Mouse (Mus musculus): ENCODE measurements around the gene Txn2. TPM values are rescaled to one million over a fixed set of nuclear protein-coding genes. Genes with fewer than 3 reads are reported as not detected.

Gene Txn2
- polyA plus RNA-seq, 1 experiment from 2014 or later = 234 TPM

- Histone ChIP-seq H3K4me1 (replicated peaks) (no peaks in the 10 kb centered on the region), H3K4me3 (replicated peaks) (no peak overlapping the region), H3K9me3 (no peaks in the 10 kb centered on the region), H3K9ac (replicated peaks) (no peak overlapping the region), H3K36me3 (no peaks in the 10 kb centered on the region), H3K4me2 (replicated peaks) (no peak overlapping the region), H3K27me3 (no peaks in the 10 kb centered on the region), H3K27ac (no peak overlapping the region; the same call in 1 of the 2 replicates)
- no peak for ATAC-seq
- WGBS = 18% methylated on average over 17 of the region's 17 CpGs
Observed at GRCm38 (mm10) chr15:77882797-77883696, 45.8 kb downstream of the Txn2 start.

DNA sequence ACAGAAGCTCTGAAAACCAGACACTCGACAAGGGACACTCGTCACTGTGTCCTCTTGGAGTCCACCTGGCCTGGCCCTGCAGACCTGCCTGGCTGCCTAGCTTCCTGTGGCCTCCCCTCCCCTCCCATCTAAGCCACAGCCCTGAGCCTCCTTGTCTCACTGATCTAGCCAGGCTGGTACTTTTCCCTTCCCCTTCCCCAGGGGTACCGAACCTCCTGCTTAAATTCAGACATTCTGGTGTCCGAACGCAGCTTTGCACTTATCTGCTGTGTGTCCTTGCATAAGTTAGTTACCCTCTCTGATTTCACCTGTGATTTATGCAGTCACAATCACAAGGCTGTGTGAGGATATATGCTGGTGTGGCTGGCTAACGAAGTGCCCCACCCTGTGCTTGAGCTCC is 46.5 kb downstream of the Txn2 start:
- Histone ChIP-seq H3K27me3 (no peaks in the 10 kb centered on the region), H3K4me2 (replicated peaks) (no peak overlapping the region), H3K9me3 (no peaks in the 10 kb centered on the region), H3K27ac (no peak overlapping the region), H3K4me3 (replicated peaks) (no peak overlapping the region), H3K36me3 (no peaks in the 10 kb centered on the region), H3K4me1 (replicated peaks) (no peaks in the 10 kb centered on the region), H3K9ac (replicated peaks) (no peak overlapping the region)
- ATAC-seq = no peak
- WGBS = 71% methylated on average over 6 of the region's 6 CpGs

- Histone ChIP-seq H3K27ac (no peak overlapping the region), H3K4me2 (replicated peaks) (no peak overlapping the region), H3K4me1 (replicated peaks) (no peaks in the 10 kb centered on the region), H3K27me3 (no peaks in the 10 kb centered on the region), H3K36me3 (no peaks in the 10 kb centered on the region), H3K9ac (replicated peaks) (no peak overlapping the region), H3K4me3 (replicated peaks) (no peak overlapping the region), H3K9me3 (no peaks in the 10 kb centered on the region)
- 74% methylated on average over 5 of the region's 5 CpGs for WGBS
- ATAC-seq = no peak
Observed at GRCm38 (mm10) chr15:77881698-77882097, 47.1 kb downstream of the Txn2 start.

- H3K9ac ChIP-seq (replicated peaks) = no peak overlapping the region
- no peak for ATAC-seq
- H3K4me1 ChIP-seq (replicated peaks) = no peaks in the 10 kb centered on the region
- H3K27ac ChIP-seq = no peak overlapping the region
- no peaks in the 10 kb centered on the region for H3K36me3 ChIP-seq
- H3K9me3 ChIP-seq = no peaks in the 10 kb centered on the region
- no peak overlapping the region for H3K4me2 ChIP-seq (replicated peaks)
- WGBS = 89% methylated on average over 5 of the region's 5 CpGs
- H3K27me3 ChIP-seq = no peaks in the 10 kb centered on the region
- no peak overlapping the region for H3K4me3 ChIP-seq (replicated peaks)
Observed at GRCm38 (mm10) chr15:77880738-77881137, 48.1 kb downstream of the Txn2 start.

DNA sequence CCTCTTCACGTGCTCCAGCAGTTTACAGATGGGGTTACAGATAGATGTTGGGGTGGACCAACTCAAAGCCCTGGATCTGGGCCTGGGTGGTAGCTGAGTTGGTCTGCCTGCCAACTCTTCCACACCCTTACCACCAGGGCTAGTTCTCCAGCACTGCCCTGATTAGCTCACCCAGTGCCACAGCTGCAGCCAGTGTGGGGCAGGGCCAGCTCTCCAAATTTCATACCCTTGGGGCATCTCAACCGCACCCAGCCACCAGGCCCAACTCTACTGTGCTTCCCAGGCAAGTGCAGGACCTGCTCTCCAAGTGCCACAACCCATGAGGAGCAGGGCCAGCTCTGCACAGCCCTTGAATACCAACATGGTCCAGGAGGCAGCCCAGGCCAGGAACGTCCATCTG is 49.0 kb downstream of the Txn2 start:
- Histone ChIP-seq H3K4me2 (replicated peaks) (no peak overlapping the region), H3K4me1 (replicated peaks) (no peaks in the 10 kb centered on the region), H3K36me3 (no peaks in the 10 kb centered on the region), H3K9ac (replicated peaks) (no peak overlapping the region), H3K4me3 (replicated peaks) (no peak overlapping the region), H3K9me3 (no peaks in the 10 kb centered on the region), H3K27me3 (no peaks in the 10 kb centered on the region), H3K27ac (no peak overlapping the region)
- 96% methylated on average over 3 of the region's 3 CpGs for WGBS
- ATAC-seq = no peak

DNA sequence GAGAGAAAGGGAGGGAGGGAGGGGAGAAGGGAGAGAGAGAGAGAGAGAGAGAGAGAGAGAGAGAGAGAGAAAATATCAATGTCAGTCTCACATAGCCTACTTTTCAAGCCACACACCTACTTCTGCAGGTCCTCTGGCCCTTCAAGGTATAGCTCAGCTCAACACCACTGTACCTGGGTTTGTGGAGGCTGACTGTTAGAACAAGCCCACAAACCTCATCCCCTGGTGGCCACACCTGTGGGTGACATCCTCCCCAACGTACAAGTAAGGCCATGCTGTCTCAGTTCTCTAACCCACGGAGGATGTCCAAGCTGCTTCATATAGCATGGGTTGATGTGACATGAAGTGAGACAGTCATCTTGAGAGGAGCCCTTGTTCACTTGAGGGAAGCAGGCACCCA is 51.6 kb downstream of the Txn2 start:
- 72% methylated on average over 2 of the region's 2 CpGs for WGBS
- H3K9ac ChIP-seq (replicated peaks) = no peak overlapping the region
- no peak overlapping the region for H3K4me3 ChIP-seq (replicated peaks)
- no peaks in the 10 kb centered on the region for H3K36me3 ChIP-seq
- ATAC-seq = no peak
- no peaks in the 10 kb centered on the region for H3K4me1 ChIP-seq (replicated peaks)
- no peaks in the 10 kb centered on the region for H3K27me3 ChIP-seq
- H3K9me3 ChIP-seq = no peaks in the 10 kb centered on the region
- no peak overlapping the region for H3K4me2 ChIP-seq (replicated peaks)
- H3K27ac ChIP-seq = no peak overlapping the region

GRCm38 (mm10) chr15:77876716-77877115 is 52.1 kb downstream of the Txn2 start:
- Histone ChIP-seq H3K4me2 (replicated peaks) (no peak overlapping the region), H3K27me3 (no peaks in the 10 kb centered on the region), H3K9ac (replicated peaks) (no peak overlapping the region), H3K4me1 (replicated peaks) (no peaks in the 10 kb centered on the region), H3K9me3 (no peaks in the 10 kb centered on the region), H3K36me3 (no peaks in the 10 kb centered on the region), H3K27ac (no peak overlapping the region), H3K4me3 (replicated peaks) (no peak overlapping the region)
- 84% methylated on average over 3 of the region's 3 CpGs for WGBS
- no peak for ATAC-seq

DNA sequence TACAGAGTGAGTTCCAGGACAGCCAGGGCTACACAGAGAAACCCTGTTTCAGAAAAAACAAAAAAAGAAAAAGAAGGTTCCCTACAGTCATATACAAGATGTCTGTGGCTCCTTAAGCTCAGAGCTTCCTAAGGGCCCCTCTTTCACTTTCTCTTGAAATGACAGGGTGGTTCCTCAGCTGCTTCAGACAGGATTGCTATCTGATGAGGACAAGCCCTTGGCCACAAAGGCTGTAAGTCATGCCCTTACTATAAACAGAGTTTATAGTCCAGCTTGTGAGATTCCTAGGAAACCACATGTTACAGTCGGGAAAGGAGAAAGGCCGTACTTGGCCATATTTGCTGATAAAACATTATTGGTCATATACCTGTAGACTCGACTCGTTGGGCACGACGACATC is 52.9 kb downstream of the Txn2 start:
- 95% methylated on average over 6 of the region's 6 CpGs for WGBS

GRCm38 (mm10) chr15:77874807-77875206 is 54.0 kb downstream of the Txn2 start:
- Histone ChIP-seq H3K4me3 (replicated peaks) (no peak overlapping the region), H3K27me3 (no peaks in the 10 kb centered on the region), H3K27ac (no peak overlapping the region), H3K4me1 (replicated peaks) (no peaks in the 10 kb centered on the region), H3K36me3 (no peaks in the 10 kb centered on the region), H3K9ac (replicated peaks) (no peak overlapping the region), H3K9me3 (no peaks in the 10 kb centered on the region), H3K4me2 (replicated peaks) (no peak overlapping the region)
- no peak for ATAC-seq
- WGBS = 92% methylated on average over 9 of the region's 9 CpGs

More for the DNA sequence above, 52.9 kb downstream of the Txn2 start:
- Histone ChIP-seq H3K4me2 (replicated peaks) (no peak overlapping the region), H3K4me3 (replicated peaks) (no peak overlapping the region), H3K9me3 (no peaks in the 10 kb centered on the region), H3K27me3 (no peaks in the 10 kb centered on the region), H3K27ac (no peak overlapping the region), H3K9ac (replicated peaks) (no peak overlapping the region), H3K4me1 (replicated peaks) (no peaks in the 10 kb centered on the region), H3K36me3 (no peaks in the 10 kb centered on the region)
- no peak for ATAC-seq

GRCm38 (mm10) chr15:77874310-77874709 is 54.5 kb downstream of the Txn2 start:
- WGBS = 67% methylated on average over 4 of the region's 4 CpGs
- H3K4me2 ChIP-seq (replicated peaks) = no peak overlapping the region
- no peaks in the 10 kb centered on the region for H3K36me3 ChIP-seq
- no peaks in the 10 kb centered on the region for H3K9me3 ChIP-seq
- no peaks in the 10 kb centered on the region for H3K4me1 ChIP-seq (replicated peaks)
- ATAC-seq = no peak
- no peak overlapping the region for H3K4me3 ChIP-seq (replicated peaks)
- H3K27ac ChIP-seq = no peak overlapping the region
- H3K9ac ChIP-seq (replicated peaks) = no peak overlapping the region
- H3K27me3 ChIP-seq = no peaks in the 10 kb centered on the region

GRCm38 (mm10) chr15:77873564-77873963 is 55.2 kb downstream of the Txn2 start:
- Histone ChIP-seq H3K4me2 (replicated peaks) (no peak overlapping the region), H3K36me3 (no peaks in the 10 kb centered on the region), H3K4me1 (replicated peaks) (no peaks in the 10 kb centered on the region), H3K9ac (replicated peaks) (no peak overlapping the region), H3K4me3 (replicated peaks) (no peak overlapping the region), H3K9me3 (no peaks in the 10 kb centered on the region), H3K27ac (no peak overlapping the region), H3K27me3 (no peaks in the 10 kb centered on the region)
- 89% methylated on average over 2 of the region's 2 CpGs for WGBS
- ATAC-seq = no peak

- Histone ChIP-seq H3K4me2 (replicated peaks) (no peak overlapping the region), H3K27ac (no peak overlapping the region), H3K27me3 (no peaks in the 10 kb centered on the region), H3K36me3 (no peaks in the 10 kb centered on the region), H3K4me1 (replicated peaks) (no peaks in the 10 kb centered on the region), H3K9me3 (no peaks in the 10 kb centered on the region), H3K9ac (replicated peaks) (no peak overlapping the region), H3K4me3 (replicated peaks) (no peak overlapping the region)
- 90% methylated on average over 3 of the region's 3 CpGs for WGBS
- ATAC-seq = no peak
Observed at GRCm38 (mm10) chr15:77872996-77873395, 55.8 kb downstream of the Txn2 start.

DNA sequence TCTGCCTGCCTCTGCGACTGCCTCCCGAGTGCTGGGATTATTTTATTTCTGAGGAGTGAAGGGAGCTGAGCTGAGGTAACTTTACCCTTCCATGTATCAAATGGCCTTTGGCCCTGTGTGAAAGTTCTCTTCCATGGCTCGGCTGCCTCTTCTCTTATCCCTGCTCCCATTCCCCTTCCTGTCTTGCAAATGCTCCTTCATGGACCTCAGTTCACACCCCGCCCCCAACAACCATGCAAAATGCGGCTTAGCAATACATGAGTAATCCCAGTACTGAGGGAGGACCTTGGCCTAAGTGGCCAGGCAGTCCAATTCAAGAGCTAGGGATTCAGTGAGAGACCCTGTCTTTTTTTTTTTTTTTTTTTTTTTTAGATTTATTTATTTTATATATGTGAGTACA is 60.5 kb downstream of the Txn2 start:
- H3K27me3 ChIP-seq = no peaks in the 10 kb centered on the region

More for the DNA sequence above, 60.5 kb downstream of the Txn2 start:
- no peak overlapping the region for H3K9ac ChIP-seq (replicated peaks)
- H3K4me2 ChIP-seq (replicated peaks) = no peak overlapping the region
- no peaks in the 10 kb centered on the region for H3K9me3 ChIP-seq
- ATAC-seq = no peak
- no peak overlapping the region for H3K4me3 ChIP-seq (replicated peaks)
- 83% methylated on average over 5 of the region's 5 CpGs for WGBS
- H3K4me1 ChIP-seq (replicated peaks) = peaks cover 7% of the 10 kb centered on the region
- H3K36me3 ChIP-seq = no peaks in the 10 kb centered on the region
- no peak overlapping the region for H3K27ac ChIP-seq

Data from midbrain, embryonic 13.5 days (tissue).